Mouse (Mus musculus) forebrain, embryonic 13.5 days (tissue): ENCODE results near the gene Hsd17b6. TPM values are rescaled to one million over a fixed set of nuclear protein-coding genes. Genes with fewer than 3 reads are reported as not detected.

Source experiments
- ATAC-seq: fragments of 200-750 bp; cut with Nextera tagmentation; 2 replicates; pipeline ENCODE4 v1.8.0; 2017
- H3K27ac ChIP-seq: fragments of 300-500 bp; sonication (generic); 2 replicates; pipeline ENCODE4 v1.5.1; 2015; ENCODE audit warnings: inconsistent platforms, mild to moderate bottlenecking, moderate library complexity
- H3K27me3 ChIP-seq: fragments of 300-500 bp; sonication (generic); 2 replicates; pipeline ENCODE4 v1.6.1; 2015; ENCODE audit warnings: mild to moderate bottlenecking, inconsistent platforms
- H3K36me3 ChIP-seq: fragments of 300-500 bp; sonication (generic); 2 replicates; pipeline ENCODE4 v1.6.1; 2015; ENCODE audit warnings: mild to moderate bottlenecking, inconsistent platforms; ENCODE audit not compliant: poor library complexity, severe bottlenecking
- H3K4me1 ChIP-seq: fragments of 300-500 bp; sonication (generic); 2 replicates; pipeline ENCODE4 v1.6.1; 2015; ENCODE audit warnings: inconsistent platforms
- H3K4me2 ChIP-seq: fragments of 300-500 bp; sonication (generic); 2 replicates; pipeline ENCODE4 v1.6.1; 2015; ENCODE audit warnings: inconsistent platforms, mild to moderate bottlenecking, moderate library complexity
- H3K4me3 ChIP-seq: fragments of 300-500 bp; sonication (generic); 2 replicates; pipeline ENCODE4 v1.5.1; 2015; ENCODE audit warnings: mild to moderate bottlenecking, inconsistent platforms
- H3K9ac ChIP-seq: fragments of 300-500 bp; sonication (generic); 2 replicates; pipeline ENCODE4 v1.6.1; 2015; ENCODE audit warnings: mild to moderate bottlenecking, inconsistent platforms
- H3K9me3 ChIP-seq: fragments of 300-500 bp; sonication (generic); replicated peaks from 2 replicates; pipeline ENCODE4 v1.6.1; 2016; ENCODE audit warnings: inconsistent platforms
- WGBS: fragments of 180-500 bp; shearing (Covaris S2); methylation state at CpG from one replicate; pipeline ENCODE4 v1.1.7; 2015; 5-methylcytosine and 5-hydroxymethylcytosine counted together
- polyA plus RNA-seq: library from polyadenylated mRNA; unstranded; fragments of >200 nt; fragmentation: Nextera tagmentation; extraction: Ambion mirVana; gene quantifications from 2 replicates; pipeline ENCODE4 v1.2.1, GENCODE M21; 2015

Gene Hsd17b6
- polyA plus RNA-seq, 1 experiment from 2014 or later: not detected

- no peaks in the 10 kb centered on the region for H3K4me1 ChIP-seq
- whole genome bisulfite sequencing: 97% methylated on average over 1 of the region's 1 CpGs
- no peak overlapping the region for H3K4me2 ChIP-seq
- H3K4me3 ChIP-seq: no peak overlapping the region
- no peaks in the 10 kb centered on the region for H3K9me3 ChIP-seq
- no peak overlapping the region for H3K9ac ChIP-seq
- ATAC-seq: no peak
- H3K36me3 ChIP-seq: no peaks in the 10 kb centered on the region
- H3K27ac ChIP-seq: no peak overlapping the region
- H3K27me3 ChIP-seq: no peaks in the 10 kb centered on the region
Measured at GRCm38 (mm10) chr10:127998260-127998659, 9.2 kb downstream of the Hsd17b6 start.

DNA sequence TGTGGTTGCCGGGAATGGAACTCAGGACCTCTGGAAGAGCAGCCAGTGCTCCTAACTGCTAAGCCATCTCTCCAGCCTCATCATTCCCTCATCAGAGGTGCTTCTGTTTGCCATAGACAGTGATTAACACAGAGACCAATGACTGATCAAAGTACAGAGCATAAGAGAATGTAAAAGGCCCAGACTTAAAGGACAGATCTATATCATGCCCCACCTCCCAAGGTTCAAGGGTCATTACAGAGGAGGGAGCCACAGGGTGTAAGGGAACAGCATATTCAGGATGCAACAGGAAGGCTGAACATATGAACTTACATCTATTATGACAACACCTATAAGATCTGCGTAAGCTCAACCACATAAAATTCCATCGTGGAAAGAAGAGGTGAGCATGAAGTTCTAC, 10.7 kb downstream of the Hsd17b6 start:
- WGBS: 92% methylated on average over 3 of the region's 3 CpGs
- Histone ChIP-seq H3K9me3 (no peaks in the 10 kb centered on the region), H3K27me3 (no peaks in the 10 kb centered on the region), H3K4me2 (no peak overlapping the region), H3K4me1 (no peaks in the 10 kb centered on the region), H3K36me3 (no peaks in the 10 kb centered on the region), H3K4me3 (no peak overlapping the region), H3K9ac (no peak overlapping the region), H3K27ac (no peak overlapping the region)
- no peak for ATAC-seq

DNA sequence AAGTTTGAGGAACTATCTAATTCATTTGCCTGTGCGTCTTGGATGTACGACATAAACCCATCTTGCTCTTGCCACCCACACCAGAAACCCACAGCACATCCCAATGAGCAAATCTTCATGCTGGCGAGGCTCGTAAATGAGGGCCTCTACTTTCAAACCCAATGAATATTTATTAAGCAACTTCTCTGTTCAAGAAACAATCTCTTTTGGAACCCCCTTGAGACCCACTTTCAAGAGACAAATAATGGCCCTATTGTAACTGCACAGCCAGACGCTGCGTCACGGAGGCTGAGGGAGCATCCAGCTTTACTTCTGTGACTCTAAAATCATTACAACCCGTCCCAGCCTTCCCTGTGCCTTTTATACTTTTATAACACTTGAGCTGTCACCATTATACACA, 21.8 kb downstream of the Hsd17b6 start:
- Histone ChIP-seq H3K4me1 (peaks cover 19% of the 10 kb centered on the region), H3K9ac (no peak overlapping the region), H3K36me3 (no peaks in the 10 kb centered on the region), H3K27me3 (no peaks in the 10 kb centered on the region), H3K27ac (peak overlapping the region; percentile 57), H3K9me3 (0 out of 2 replicates have a peak, but pooled peaks cover 5% of the 10 kb centered on the region), H3K4me2 (peak overlapping the region; percentile 33), H3K4me3 (no peak overlapping the region)
- ATAC-seq: peak; percentile 38; the same call in 1 of the 2 replicates
- 4% methylated on average over 8 of the region's 8 CpGs for WGBS

DNA sequence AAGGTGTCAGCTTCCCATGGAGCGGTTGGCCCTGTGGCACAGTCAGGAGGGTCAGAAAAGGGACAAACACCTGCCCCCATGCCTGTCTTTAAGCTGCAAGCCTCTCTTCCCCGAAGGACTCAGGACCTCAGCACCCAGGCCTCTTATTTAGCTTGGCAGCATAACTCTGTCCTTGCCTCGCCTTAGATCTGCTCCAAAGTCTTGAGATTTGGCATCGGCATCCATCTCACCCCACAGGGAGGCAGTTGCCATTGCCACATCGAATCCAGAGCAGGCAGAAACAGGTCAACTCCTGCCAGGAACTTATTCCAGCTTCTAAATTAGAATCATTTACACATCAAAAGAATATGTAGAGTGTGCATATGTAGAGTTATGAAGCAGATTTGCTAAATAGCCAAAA, 22.8 kb downstream of the Hsd17b6 start:
- ATAC-seq: no peak
- H3K4me1 ChIP-seq: peaks cover 19% of the 10 kb centered on the region
- H3K9me3 ChIP-seq: 0 out of 2 replicates have a peak, but pooled peaks cover 5% of the 10 kb centered on the region
- no peak overlapping the region for H3K4me3 ChIP-seq
- no peaks in the 10 kb centered on the region for H3K36me3 ChIP-seq
- 85% methylated on average over 5 of the region's 5 CpGs for WGBS
- H3K4me2 ChIP-seq: no peak overlapping the region
- H3K27ac ChIP-seq: no peak overlapping the region
- no peaks in the 10 kb centered on the region for H3K27me3 ChIP-seq
- no peak overlapping the region for H3K9ac ChIP-seq

DNA sequence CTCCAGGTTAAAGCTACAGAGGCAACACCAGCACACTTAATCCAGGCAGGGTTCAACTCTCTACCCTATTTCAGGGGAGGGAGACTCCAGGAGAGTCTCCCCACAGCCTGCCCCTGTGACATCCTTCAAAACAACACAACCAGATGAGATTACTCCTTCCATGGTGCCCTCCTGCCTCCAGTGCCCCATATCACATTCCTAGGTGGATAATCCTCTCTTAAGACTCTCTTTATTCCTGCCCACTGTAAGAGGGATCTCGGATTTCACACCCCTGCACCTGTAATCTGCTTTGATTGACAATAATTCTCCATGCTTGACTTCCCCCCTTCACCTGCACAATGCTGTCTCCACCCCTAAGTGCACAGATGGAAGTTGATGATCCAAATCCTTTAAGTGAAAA, 31.9 kb downstream of the Hsd17b6 start:
- Histone ChIP-seq H3K4me1 (no peaks in the 10 kb centered on the region), H3K9ac (no peak overlapping the region), H3K4me3 (no peak overlapping the region), H3K9me3 (no peaks in the 10 kb centered on the region), H3K27ac (no peak overlapping the region), H3K27me3 (no peaks in the 10 kb centered on the region), H3K36me3 (no peaks in the 10 kb centered on the region), H3K4me2 (no peak overlapping the region)
- no peak for ATAC-seq
- 6% methylated on average over 1 of the region's 1 CpGs for WGBS

GRCm38 (mm10) chr10:127974062-127974461, 33.3 kb downstream of the Hsd17b6 start:
- Histone ChIP-seq H3K9me3 (no peaks in the 10 kb centered on the region), H3K4me2 (no peak overlapping the region), H3K27me3 (no peaks in the 10 kb centered on the region), H3K36me3 (no peaks in the 10 kb centered on the region), H3K27ac (no peak overlapping the region), H3K9ac (no peak overlapping the region), H3K4me1 (no peaks in the 10 kb centered on the region), H3K4me3 (no peak overlapping the region)
- no peak for ATAC-seq
- WGBS: 91% methylated on average over 3 of the region's 3 CpGs

DNA sequence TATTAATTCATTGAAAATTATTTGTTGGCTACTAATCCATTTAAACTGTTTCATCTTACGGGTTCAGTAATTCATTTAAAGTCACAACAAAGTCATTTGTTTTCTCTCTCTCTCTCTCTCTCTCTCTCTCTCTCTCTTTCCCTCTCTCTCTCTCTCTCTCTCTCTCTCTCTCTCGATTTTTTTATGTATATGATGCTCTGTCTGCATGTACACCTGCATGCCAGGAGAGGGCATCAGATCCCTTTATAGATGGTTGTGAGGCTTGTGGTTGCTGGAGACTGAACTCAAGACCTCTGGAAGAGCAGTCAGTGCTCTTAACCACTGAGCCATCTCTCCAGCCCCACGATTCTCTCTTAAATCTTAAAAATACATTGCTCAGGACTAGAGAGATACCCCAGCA, 36.3 kb downstream of the Hsd17b6 start:
- no peak overlapping the region for H3K4me2 ChIP-seq
- H3K27me3 ChIP-seq: no peaks in the 10 kb centered on the region
- WGBS: 77% methylated on average over 3 of the region's 3 CpGs
- H3K36me3 ChIP-seq: no peaks in the 10 kb centered on the region
- H3K4me3 ChIP-seq: no peak overlapping the region
- no peak for ATAC-seq
- no peak overlapping the region for H3K9ac ChIP-seq
- no peaks in the 10 kb centered on the region for H3K9me3 ChIP-seq
- no peaks in the 10 kb centered on the region for H3K4me1 ChIP-seq
- H3K27ac ChIP-seq: no peak overlapping the region

- Histone ChIP-seq H3K9me3 (no peaks in the 10 kb centered on the region), H3K36me3 (no peaks in the 10 kb centered on the region), H3K4me3 (no peak overlapping the region), H3K27me3 (no peaks in the 10 kb centered on the region), H3K9ac (no peak overlapping the region), H3K4me1 (no peaks in the 10 kb centered on the region), H3K27ac (no peak overlapping the region), H3K4me2 (no peak overlapping the region)
- WGBS: 63% methylated on average over 3 of the region's 3 CpGs
- no peak for ATAC-seq
Measured at GRCm38 (mm10) chr10:127970359-127970831, 37.0 kb downstream of the Hsd17b6 start.

GRCm38 (mm10) chr10:127969820-127970219, 37.6 kb downstream of the Hsd17b6 start:
- H3K4me1 ChIP-seq: no peaks in the 10 kb centered on the region
- 89% methylated on average over 4 of the region's 4 CpGs for WGBS
- no peak overlapping the region for H3K27ac ChIP-seq
- no peak overlapping the region for H3K4me3 ChIP-seq
- no peak overlapping the region for H3K9ac ChIP-seq
- no peaks in the 10 kb centered on the region for H3K9me3 ChIP-seq
- H3K36me3 ChIP-seq: no peaks in the 10 kb centered on the region
- no peak overlapping the region for H3K4me2 ChIP-seq
- ATAC-seq: no peak
- H3K27me3 ChIP-seq: no peaks in the 10 kb centered on the region

- H3K36me3 ChIP-seq: no peaks in the 10 kb centered on the region
- no peak for ATAC-seq
- no peak overlapping the region for H3K4me2 ChIP-seq
- H3K4me1 ChIP-seq: no peaks in the 10 kb centered on the region
- no peaks in the 10 kb centered on the region for H3K27me3 ChIP-seq
- H3K9me3 ChIP-seq: no peaks in the 10 kb centered on the region
- 92% methylated on average over 6 of the region's 6 CpGs for WGBS
- no peak overlapping the region for H3K4me3 ChIP-seq
- H3K9ac ChIP-seq: no peak overlapping the region
- H3K27ac ChIP-seq: no peak overlapping the region
Measured at GRCm38 (mm10) chr10:127966506-127966905, 40.9 kb downstream of the Hsd17b6 start.

DNA sequence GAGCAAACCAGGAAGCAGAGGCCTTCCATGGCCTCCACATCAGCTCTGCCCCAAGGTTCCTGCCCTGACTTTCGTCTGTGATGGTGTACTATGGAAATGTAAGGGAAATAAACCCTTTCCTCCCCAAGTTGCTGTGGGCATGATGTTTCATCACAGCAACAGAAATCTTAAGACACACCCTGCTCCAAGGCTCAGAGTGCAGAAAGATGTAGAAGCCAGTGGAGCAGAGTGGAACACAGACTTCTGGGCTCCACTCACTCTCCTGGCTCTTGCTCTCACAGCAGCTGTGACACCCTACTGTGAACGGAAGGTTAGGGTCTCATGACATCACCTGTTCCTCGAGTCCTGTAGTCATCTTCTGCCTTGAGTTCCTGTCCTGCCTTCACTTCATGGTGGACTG, 43.4 kb downstream of the Hsd17b6 start:
- Histone ChIP-seq H3K27ac (no peak overlapping the region), H3K4me2 (no peak overlapping the region), H3K9ac (no peak overlapping the region), H3K9me3 (no peaks in the 10 kb centered on the region), H3K4me3 (no peak overlapping the region), H3K4me1 (no peaks in the 10 kb centered on the region), H3K27me3 (no peaks in the 10 kb centered on the region), H3K36me3 (no peaks in the 10 kb centered on the region)
- ATAC-seq: no peak
- 66% methylated on average over 3 of the region's 3 CpGs for WGBS

DNA sequence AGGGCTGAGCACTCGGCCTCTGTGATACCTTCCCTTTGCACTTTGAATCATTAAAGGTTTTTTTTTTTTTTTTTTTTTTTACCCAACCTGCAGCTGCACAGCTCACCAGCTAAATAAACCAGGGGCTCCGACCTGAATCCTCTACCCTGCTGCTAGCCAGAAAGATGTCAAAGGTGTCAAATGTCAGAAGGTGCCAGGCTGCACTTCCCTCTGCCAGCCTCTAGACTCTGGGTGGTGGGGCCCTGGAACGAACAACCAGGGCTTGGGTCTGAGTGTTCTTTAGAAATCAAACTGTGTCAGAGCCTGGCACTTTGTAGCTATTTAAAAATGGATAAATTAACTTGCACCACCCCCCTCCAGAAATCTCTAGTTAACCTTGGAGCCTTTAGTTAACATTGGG, 45.0 kb downstream of the Hsd17b6 start:
- H3K9ac ChIP-seq: no peak overlapping the region
- no peak overlapping the region for H3K27ac ChIP-seq
- ATAC-seq: no peak
- H3K9me3 ChIP-seq: no peaks in the 10 kb centered on the region
- no peaks in the 10 kb centered on the region for H3K27me3 ChIP-seq
- H3K4me3 ChIP-seq: no peak overlapping the region
- no peaks in the 10 kb centered on the region for H3K36me3 ChIP-seq
- WGBS: 64% methylated on average over 3 of the region's 3 CpGs
- no peaks in the 10 kb centered on the region for H3K4me1 ChIP-seq
- H3K4me2 ChIP-seq: no peak overlapping the region

DNA sequence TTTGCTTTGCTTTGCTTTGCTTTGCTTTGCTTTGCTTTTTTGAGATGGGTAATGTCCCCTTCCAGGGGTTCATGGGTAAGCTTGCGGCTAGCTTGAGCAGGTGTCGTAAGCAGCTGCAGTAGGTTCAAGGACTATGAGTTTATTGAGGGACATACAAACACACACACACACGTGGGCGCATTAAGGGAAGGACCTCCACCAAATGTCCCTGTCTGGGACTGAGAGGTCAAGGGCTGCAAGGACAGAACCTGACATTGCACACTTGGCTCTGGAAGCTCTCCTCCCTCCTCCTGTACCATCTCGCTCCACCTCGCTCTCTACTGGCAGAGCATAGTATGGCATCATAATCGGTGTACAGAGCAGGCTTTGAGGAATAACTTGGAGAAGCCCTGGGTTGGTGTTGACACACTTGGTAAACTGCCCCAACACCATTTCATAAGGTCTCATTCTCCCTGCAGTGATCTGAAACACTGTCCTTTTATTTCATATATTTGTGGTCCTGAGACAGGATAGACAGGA, 48.2 kb downstream of the Hsd17b6 start:
- no peaks in the 10 kb centered on the region for H3K27me3 ChIP-seq
- H3K9ac ChIP-seq: no peak overlapping the region
- H3K9me3 ChIP-seq: no peaks in the 10 kb centered on the region
- no peak for ATAC-seq
- 85% methylated on average over 7 of the region's 7 CpGs for WGBS
- no peak overlapping the region for H3K27ac ChIP-seq
- H3K4me2 ChIP-seq: no peak overlapping the region
- H3K4me1 ChIP-seq: no peaks in the 10 kb centered on the region
- H3K36me3 ChIP-seq: no peaks in the 10 kb centered on the region
- no peak overlapping the region for H3K4me3 ChIP-seq
